Mouse (Mus musculus) erythroblast, embryonic 14.5 days (primary cell): ENCODE data around the gene Ccnl2. TPM values are rescaled to one million over a fixed set of nuclear protein-coding genes. Genes with fewer than 3 reads are reported as not detected.

Source experiments
- H3K27me3 ChIP-seq: 2 replicates; pipeline ENCODE4 v1.6.1; 2012; ENCODE audit warnings: inconsistent platforms; ENCODE audit not compliant: control insufficient read depth
- H3K36me3 ChIP-seq: 2 replicates; pipeline ENCODE4 v1.6.1; 2012; ENCODE audit warnings: mild to moderate bottlenecking, inconsistent platforms; ENCODE audit not compliant: control insufficient read depth
- H3K4me1 ChIP-seq: 2 replicates; pipeline ENCODE4 v1.6.1; 2012; ENCODE audit warnings: inconsistent platforms; ENCODE audit not compliant: control insufficient read depth
- H3K4me3 ChIP-seq: replicated peaks from 2 replicates; pipeline ENCODE3; 2012; ENCODE audit warnings: moderate library complexity, mild to moderate bottlenecking, inconsistent platforms
- H3K9me3 ChIP-seq: 2 replicates; pipeline ENCODE4 v1.6.1; 2012; ENCODE audit warnings: low read length, inconsistent platforms, mixed read lengths; ENCODE audit not compliant: control insufficient read depth
- GATA1 ChIP-seq: IDR thresholded peaks from 2 replicates; pipeline ENCODE4 v1.6.1; 2012; ENCODE audit warnings: low read length, inconsistent platforms, mixed read lengths
- TAL1 ChIP-seq: IDR thresholded peaks from 3 replicates; pipeline ENCODE4 v1.6.1; 2012; ENCODE audit warnings: low read length, inconsistent platforms, mixed read lengths
- polyA plus RNA-seq: library from polyadenylated mRNA; stranded (reverse); fragments of >175 nt; gene quantifications from 2 replicates; pipeline ENCODE4 v1.2.3, GENCODE M21; 2012

The Ccnl2 gene
- polyA plus RNA-seq, 1 experiment: 4.8 TPM

DNA sequence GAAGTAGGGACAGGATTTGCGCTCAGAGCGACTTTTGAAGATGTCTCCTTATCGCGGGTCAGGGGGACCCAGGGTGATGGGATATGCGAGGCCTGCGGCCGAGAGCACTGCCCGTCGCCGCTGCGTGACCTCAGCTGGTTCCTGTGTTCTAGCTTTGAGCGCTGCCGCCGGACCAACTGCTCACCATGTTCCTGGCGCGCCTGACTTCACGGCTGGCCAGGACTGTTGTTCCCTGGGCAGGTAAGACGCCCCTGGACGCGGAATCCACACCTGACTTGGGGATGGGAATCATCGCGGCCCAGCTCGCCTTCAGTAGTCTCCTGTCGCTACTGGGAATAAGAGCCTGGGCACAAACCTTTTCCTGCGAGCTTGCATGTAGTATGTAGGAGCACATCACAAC is 19.5 kb downstream of the Ccnl2 start:
- H3K9me3 ChIP-seq: no peaks in the 10 kb centered on the region
- H3K4me3 ChIP-seq: peak overlapping the region; percentile 65
- H3K36me3 ChIP-seq: peaks cover 46% of the 10 kb centered on the region
- H3K27me3 ChIP-seq: no peaks in the 10 kb centered on the region
- peaks cover 37% of the 10 kb centered on the region for H3K4me1 ChIP-seq
- TF ChIP-seq GATA1: no peak
- TF ChIP-seq TAL1: no peak

DNA sequence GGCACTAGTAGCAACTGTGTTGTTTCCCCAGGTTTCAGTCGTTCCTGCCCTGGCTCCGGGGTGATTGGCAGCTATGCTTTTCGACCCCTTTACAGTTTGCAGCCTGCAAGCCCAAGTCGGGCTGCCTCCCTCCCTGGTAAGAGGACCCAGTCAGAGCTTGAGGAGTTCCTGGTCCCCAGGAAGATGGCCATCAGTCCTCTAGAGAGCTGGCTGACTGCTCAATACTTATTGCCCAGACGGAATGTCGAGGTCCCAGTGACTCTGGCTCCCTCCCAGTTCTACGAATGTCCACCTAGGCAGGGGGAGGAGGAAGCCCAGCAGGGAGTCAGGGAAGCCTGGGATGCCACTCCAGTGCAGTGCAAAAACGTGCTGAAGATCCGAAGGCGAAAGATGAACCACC is 20.0 kb downstream of the Ccnl2 start:
- H3K9me3 ChIP-seq: no peaks in the 10 kb centered on the region
- H3K4me3 ChIP-seq: peak overlapping the region; percentile 65
- TF ChIP-seq TAL1 (no peak), GATA1 (no peak)
- peaks cover 41% of the 10 kb centered on the region for H3K36me3 ChIP-seq
- H3K4me1 ChIP-seq: peaks cover 37% of the 10 kb centered on the region
- H3K27me3 ChIP-seq: no peaks in the 10 kb centered on the region

DNA sequence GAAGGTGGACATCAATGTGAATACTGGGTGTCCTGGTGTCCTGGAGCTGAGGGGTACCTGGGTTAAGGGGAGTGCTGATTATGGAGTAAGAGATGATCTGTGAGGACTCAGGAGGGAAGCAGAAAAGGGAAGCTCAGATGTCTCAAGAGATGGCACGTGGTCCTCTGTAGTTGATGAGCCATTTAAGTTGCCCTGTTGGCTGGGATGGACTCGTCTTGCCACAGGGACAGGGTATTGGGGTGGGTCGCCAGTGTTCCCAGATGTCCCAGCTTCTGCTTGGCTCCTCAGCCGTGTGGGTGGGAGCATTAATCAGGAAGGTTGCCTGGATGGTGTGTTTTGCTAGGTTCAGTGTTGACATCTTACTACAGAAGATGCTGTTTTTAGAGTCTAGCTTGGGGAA is 20.9 kb downstream of the Ccnl2 start:
- peaks cover 34% of the 10 kb centered on the region for H3K36me3 ChIP-seq
- H3K27me3 ChIP-seq: peaks cover 6% of the 10 kb centered on the region
- H3K9me3 ChIP-seq: no peaks in the 10 kb centered on the region
- H3K4me3 ChIP-seq: peak overlapping the region; percentile 65
- peaks cover 37% of the 10 kb centered on the region for H3K4me1 ChIP-seq
- TF ChIP-seq GATA1 (no peak), TAL1 (no peak)

DNA sequence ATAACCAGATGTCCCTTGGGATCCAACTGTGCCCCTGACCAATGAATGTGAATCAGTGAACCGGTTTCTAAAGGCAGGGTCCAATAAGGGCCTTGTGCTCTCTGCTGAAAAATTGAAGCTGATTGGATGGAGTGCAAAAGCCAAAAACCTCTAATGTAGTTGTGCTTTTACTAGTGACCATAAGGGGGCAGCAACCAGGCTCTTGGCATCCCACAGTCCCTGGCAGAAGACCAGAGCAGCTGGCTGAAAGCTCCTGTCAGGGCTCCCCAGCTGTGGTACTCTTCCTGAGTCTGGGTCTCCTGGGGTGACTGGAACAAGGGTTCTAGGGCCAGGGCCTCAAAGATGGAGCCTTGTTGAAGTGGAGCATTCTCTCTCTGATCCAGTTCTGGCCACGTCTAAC is 21.5 kb downstream of the Ccnl2 start:
- Histone ChIP-seq H3K36me3 (peaks cover 30% of the 10 kb centered on the region), H3K9me3 (no peaks in the 10 kb centered on the region), H3K4me3 (no peak overlapping the region), H3K27me3 (peaks cover 8% of the 10 kb centered on the region), H3K4me1 (peaks cover 37% of the 10 kb centered on the region)
- TF ChIP-seq TAL1 (no peak), GATA1 (no peak)

DNA sequence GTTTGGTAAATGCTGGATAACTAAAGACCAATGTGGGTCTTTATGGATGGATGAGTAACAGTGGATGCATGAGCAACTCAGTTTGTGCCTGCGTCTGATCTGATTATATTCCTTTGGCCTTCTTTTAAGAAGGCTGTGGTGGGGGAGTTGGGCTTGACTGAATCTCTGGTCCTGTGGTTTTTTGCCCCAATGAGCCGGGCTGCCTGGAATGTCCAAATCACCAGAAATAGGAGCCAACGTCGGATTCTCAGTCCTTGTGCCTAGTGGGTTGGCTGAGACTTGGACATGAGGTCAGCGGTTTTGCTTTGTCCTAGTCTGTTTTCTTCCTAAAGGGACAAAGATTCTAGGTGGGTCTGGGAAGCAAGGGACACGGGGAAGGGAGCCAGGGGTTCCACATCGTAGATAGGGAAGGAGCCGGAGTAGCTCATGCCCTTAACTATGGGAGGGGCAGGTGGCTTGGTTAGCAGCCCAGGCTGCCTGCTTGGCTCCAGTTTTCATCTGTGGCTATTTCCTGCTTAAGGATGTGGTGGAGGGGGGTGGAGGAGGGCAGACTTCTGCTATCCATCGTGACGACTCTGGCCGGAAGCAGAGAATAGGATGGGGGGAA is 25.2 kb downstream of the Ccnl2 start:
- Histone ChIP-seq H3K36me3 (peaks cover 16% of the 10 kb centered on the region), H3K27me3 (peaks cover 43% of the 10 kb centered on the region), H3K4me1 (peaks cover 45% of the 10 kb centered on the region), H3K9me3 (no peaks in the 10 kb centered on the region; the same call in 1 of the 2 replicates), H3K4me3 (no peak overlapping the region)
- no peak for TF ChIP-seq TAL1
- no peak for TF ChIP-seq GATA1

DNA sequence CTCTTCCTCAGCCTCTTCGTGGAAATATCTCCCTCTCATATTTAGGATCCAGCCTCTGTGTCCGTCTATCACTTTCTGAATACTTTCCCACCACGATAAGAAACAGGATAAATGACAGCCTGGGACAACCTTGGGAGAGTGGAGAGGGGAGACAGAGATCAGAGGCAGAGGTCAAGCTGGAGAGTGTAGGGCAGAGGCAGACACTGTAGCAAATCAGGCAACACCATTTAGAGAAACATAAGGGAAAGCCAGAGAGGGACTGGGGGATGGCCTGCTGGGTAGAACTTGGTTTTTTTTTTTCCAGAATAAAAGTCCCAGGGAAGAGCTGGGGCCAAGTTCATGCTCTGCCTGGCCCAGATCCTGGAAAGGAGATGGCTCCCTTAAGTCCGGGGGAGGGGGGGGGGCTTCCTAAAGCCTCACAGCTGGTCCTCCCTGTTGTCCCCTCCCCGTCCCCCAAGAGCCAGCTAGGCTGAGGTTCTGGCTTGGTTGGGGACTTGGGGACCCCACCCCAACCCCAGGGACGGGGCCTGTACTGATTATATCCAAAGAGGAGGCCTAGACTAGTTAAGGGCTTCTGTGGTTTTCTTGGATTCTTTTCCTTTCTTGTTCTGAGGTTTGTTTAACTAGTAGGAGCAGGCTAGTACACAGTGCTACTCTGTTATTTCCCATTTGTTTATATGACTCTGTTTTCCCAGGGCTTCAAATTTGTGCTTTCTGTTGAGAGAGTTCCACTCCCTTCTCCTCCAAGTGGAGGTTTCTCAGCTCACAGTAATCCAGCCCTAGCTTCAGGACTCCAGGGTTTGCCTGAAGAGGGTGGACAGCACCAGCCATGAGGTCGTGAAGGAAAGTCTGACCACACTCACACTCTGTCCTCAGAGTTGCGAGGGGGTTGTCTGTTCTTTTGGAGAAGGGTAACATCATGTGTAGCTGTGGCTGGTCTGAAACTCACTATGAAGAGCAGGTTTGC is 26.2 kb downstream of the Ccnl2 start:
- Histone ChIP-seq H3K4me1 (peaks cover 35% of the 10 kb centered on the region), H3K9me3 (no peaks in the 10 kb centered on the region; the same call in 1 of the 2 replicates), H3K27me3 (peaks cover 53% of the 10 kb centered on the region), H3K36me3 (peaks cover 7% of the 10 kb centered on the region), H3K4me3 (no peak overlapping the region)
- TF ChIP-seq GATA1 (no peak), TAL1 (no peak)

DNA sequence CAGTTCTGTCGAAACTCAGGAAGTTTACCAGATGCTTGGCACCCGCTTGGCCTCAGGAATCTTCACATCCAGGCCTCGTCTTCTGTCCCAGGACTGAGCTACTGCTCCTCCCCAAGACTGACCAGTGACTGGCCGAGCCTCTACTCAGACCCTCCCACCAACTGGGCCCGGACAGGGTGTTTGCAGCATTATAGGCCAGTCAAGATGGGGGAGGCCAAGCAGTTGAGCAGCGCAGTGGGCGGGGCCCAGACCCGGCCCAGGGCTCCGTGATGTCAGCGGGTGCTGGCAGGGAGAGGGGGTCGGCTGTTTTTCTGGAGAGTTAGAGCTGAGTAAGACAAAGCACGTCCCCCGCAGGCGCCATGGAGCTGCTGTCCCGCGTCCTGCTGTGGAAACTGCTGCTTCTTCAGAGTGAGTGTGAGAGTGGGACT is 27.2 kb downstream of the Ccnl2 start, which contains the start of gene Mxra8:
Mxra8 (plus strand) TSS at position 198 of the 428 bp plus-strand sequence.
- no peaks in the 10 kb centered on the region for H3K36me3 ChIP-seq
- TF ChIP-seq GATA1: no peak
- no peak for TF ChIP-seq TAL1
- peaks cover 27% of the 10 kb centered on the region for H3K4me1 ChIP-seq
- H3K4me3 ChIP-seq: peak within 1 kb of the TSS; percentile 65
- no peaks in the 10 kb centered on the region; the same call in 1 of the 2 replicates for H3K9me3 ChIP-seq
- peaks cover 57% of the 10 kb centered on the region for H3K27me3 ChIP-seq

DNA sequence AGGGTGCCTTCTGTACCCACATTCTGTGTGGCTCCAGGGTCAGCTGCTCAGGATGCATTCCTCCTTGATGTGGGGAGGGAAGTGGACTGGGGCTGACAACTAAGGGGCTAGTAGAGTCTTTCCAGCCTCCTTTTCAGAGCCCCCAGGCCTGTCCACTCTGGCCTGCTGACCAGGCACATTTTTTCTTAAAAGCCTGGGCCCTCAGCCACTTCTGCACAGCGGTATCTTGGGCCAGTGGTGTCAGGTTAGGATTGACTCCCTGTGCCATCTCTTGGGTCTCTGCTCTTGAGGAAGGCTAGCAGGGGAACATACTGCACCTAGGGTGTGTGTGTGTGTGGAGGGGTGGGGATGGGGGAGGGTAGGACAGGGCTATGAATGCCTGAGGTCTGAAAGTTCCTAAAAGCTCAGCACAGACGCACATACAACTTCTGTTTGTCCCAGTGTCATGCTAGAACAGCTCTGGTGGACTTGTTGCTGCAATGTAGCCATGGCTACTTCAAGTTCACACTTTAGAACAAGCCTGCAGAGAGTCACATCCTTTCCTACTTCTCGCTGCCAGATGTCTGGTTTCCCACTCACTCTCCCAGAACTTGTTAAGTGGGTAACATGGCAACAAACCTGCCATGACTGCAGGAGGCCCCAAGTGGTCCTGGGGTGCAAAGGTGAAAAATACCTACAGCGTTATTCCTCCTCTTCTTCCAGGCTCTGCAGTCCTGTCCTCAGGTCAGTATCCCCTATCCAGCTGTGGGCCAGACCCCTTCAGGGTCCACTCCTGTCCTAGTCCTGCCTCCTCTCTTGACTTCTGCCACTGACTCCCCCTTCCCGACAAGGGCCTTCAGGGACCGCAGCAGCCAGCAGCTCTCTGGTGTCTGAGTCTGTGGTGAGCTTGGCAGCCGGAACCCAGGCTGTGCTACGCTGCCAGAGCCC is 28.1 kb downstream of the Ccnl2 start:
- peaks cover 57% of the 10 kb centered on the region for H3K27me3 ChIP-seq

More for the DNA sequence above, 28.1 kb downstream of the Ccnl2 start:
- Histone ChIP-seq H3K4me1 (peaks cover 27% of the 10 kb centered on the region), H3K4me3 (peak overlapping the region; percentile 65), H3K36me3 (no peaks in the 10 kb centered on the region), H3K9me3 (no peaks in the 10 kb centered on the region; the same call in 1 of the 2 replicates)
- TF ChIP-seq TAL1 (no peak), GATA1 (no peak)
